Mouse (Mus musculus) olfactory bulb, adult 2 months (tissue): ENCODE results near the gene Gm42417.

Experiments used
- CTCF ChIP-seq: fragments of 200-500 bp; IDR thresholded peaks from 2 replicates; pipeline ENCODE4 v1.5.1; 2012; ENCODE audit warnings: low read depth, mild to moderate bottlenecking, low read length, moderate library complexity; ENCODE audit not compliant: insufficient read depth
- POLR2A ChIP-seq: fragments of 200-500 bp; IDR thresholded peaks from 2 replicates; pipeline ENCODE4 v1.6.1; 2012; ENCODE audit warnings: mild to moderate bottlenecking, low read depth, low read length, moderate library complexity; ENCODE audit not compliant: insufficient read depth

- TF ChIP-seq POLR2A (no peak), CTCF (no peak)
Measured at GRCm38 (mm10) chr1:36540132-36540531, 903 bp upstream of the Gm42417 start.
